In the genomic region with DNA sequence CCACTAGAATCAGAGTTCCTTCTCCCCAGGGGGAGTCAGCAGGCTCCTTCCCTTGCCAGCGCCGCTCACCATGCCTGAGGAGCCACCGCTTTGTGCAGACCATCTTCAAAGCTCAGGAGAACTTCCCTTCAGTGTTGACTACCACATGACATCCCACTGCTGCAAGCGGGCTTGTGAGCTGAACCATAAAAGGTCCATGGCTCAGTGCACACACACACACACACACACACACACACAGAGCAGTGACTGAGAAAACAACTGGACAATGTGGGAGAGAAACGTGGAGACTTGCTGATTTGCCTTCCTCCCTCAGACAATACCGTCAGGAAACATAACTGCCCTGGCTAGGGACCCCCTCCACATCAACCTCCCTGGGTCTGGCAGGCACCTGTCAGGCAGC, we compare ENCODE assay signal across 18 mouse cellular contexts.
"Had no signal": no experiment of that assay in that cellular context is flagged by ENCODE, and none has a peak within 500 bp of the region (broad histone marks: within the 10 kb centered on the region; RNA-seq: fewer than 3 reads in every experiment).

No protein-coding gene starts in this region.

- DNase-seq: lung, embryonic 14.5 days; lung, postnatal 10 days; lung, postnatal 4 days; midbrain, embryonic 14.5 days; retina, postnatal 1 day; right cerebral cortex, adult 18-20 months; right cerebral cortex, postnatal 25 days; right cerebral cortex, postnatal 4 days; spleen, adult 18-20 months; thymus, adult 18-20 months; thymus, postnatal 25 days; thymus, postnatal 4 days had no signal

- H3K27me3 ChIP-seq: midbrain, embryonic 12.5 days; neural tube, embryonic 13.5 days; neural tube, embryonic 15.5 days had no signal

- H3K36me3 ChIP-seq: midbrain, embryonic 10.5 days; midbrain, embryonic 12.5 days; neural tube, embryonic 13.5 days; neural tube, embryonic 15.5 days had no signal

- ATAC-seq: midbrain, embryonic 16.5 days had no signal

- H3K9ac ChIP-seq: lung, embryonic 14.5 days; midbrain, embryonic 12.5 days; neural tube, embryonic 13.5 days; neural tube, embryonic 15.5 days had no signal

- H3K27ac ChIP-seq: midbrain, embryonic 10.5 days; midbrain, embryonic 12.5 days; neural tube, embryonic 13.5 days; neural tube, embryonic 15.5 days had no signal

- H3K4me2 ChIP-seq: lung, embryonic 14.5 days; midbrain, embryonic 12.5 days; neural tube, embryonic 13.5 days; neural tube, embryonic 15.5 days had no signal

- H3K9me3 ChIP-seq: midbrain, embryonic 10.5 days; midbrain, embryonic 12.5 days; neural tube, embryonic 13.5 days; neural tube, embryonic 15.5 days had no signal

- H3K4me3 ChIP-seq: midbrain, embryonic 10.5 days; midbrain, embryonic 12.5 days; myocyte; neural tube, embryonic 13.5 days; neural tube, embryonic 15.5 days had no signal
